Mouse (Mus musculus): ENCODE data around the gene Rangrf. TPM values are rescaled to one million over a fixed set of nuclear protein-coding genes. Genes with fewer than 3 reads are reported as not detected.
A peak's percentile ranks its signal among the peaks of the same experiment; 100 is the strongest.
"Not testable (repeated sequence)": the region's sequence is repeated elsewhere in the genome, so short reads cannot be mapped to it uniquely, and the experiment has no call there.

The Rangrf gene
- polyA plus RNA-seq (2012; rRNA removed) = 1,176 and 1,231 TPM in 2 replicates

GRCm38 (mm10) chr11:68975085-68975484 is at the start of gene Rangrf:
Gene Rangrf (minus strand): TSS chr11:68975185.
- Histone ChIP-seq H3K4me1 (ENCODE audit: control insufficient read depth, insufficient read depth, low read length) (peaks cover 22% of the 10 kb centered on the region), H3K27me3 (ENCODE audit: control insufficient read depth, insufficient read depth, low read length) (no peaks in the 10 kb centered on the region), H3K36me3 (ENCODE audit: control insufficient read depth, insufficient read depth, low read length) (peaks cover 2% of the 10 kb centered on the region; the same call in 1 of the 2 replicates), H3K27ac (ENCODE audit: control insufficient read depth, insufficient read depth, low read depth, low read length) (peak within 1 kb of the TSS; percentile 95), H3K4me3 (ENCODE audit: control insufficient read depth, low read depth, low read length) (peak within 1 kb of the TSS; percentile 91)
- no peak for TF ChIP-seq CTCF (IDR thresholded peaks at IDR 0.05; ENCODE audit: control insufficient read depth, insufficient read depth, insufficient replicate concordance, low read depth, low read length)
- TF ChIP-seq POLR2A (IDR thresholded peaks at IDR 0.05; ENCODE audit: control insufficient read depth, low read depth, low read length) = no peak

- no peaks in the 10 kb centered on the region; the same call in 1 of the 2 replicates for H3K4me1 ChIP-seq (ENCODE audit: control insufficient read depth, insufficient read depth, low read length)
- H3K27ac ChIP-seq (ENCODE audit: control insufficient read depth, insufficient read depth, low read depth, low read length) = no peak overlapping the region
- no peak overlapping the region for H3K4me3 ChIP-seq (ENCODE audit: control insufficient read depth, low read depth, low read length)
- H3K27me3 ChIP-seq (ENCODE audit: control insufficient read depth, insufficient read depth, low read length) = no peaks in the 10 kb centered on the region
- TF ChIP-seq CTCF (IDR thresholded peaks at IDR 0.05; ENCODE audit: control insufficient read depth, insufficient read depth, insufficient replicate concordance, low read depth, low read length) (no peak), POLR2A (IDR thresholded peaks at IDR 0.05; ENCODE audit: control insufficient read depth, low read depth, low read length) (no peak)
- H3K36me3 ChIP-seq (ENCODE audit: control insufficient read depth, insufficient read depth, low read length) = peaks cover 2% of the 10 kb centered on the region
These were observed 45.7 kb upstream of the Rangrf start for GRCm38 (mm10) chr11:69020691-69021090.

- no peaks in the 10 kb centered on the region for H3K27me3 ChIP-seq (ENCODE audit: control insufficient read depth, insufficient read depth, low read length)
- no peak overlapping the region; the same call in 1 of the 2 replicates for H3K27ac ChIP-seq (ENCODE audit: control insufficient read depth, insufficient read depth, low read depth, low read length)
- peaks cover 7% of the 10 kb centered on the region for H3K4me1 ChIP-seq (ENCODE audit: control insufficient read depth, insufficient read depth, low read length)
- no peaks in the 10 kb centered on the region for H3K36me3 ChIP-seq (ENCODE audit: control insufficient read depth, insufficient read depth, low read length)
- TF ChIP-seq CTCF (IDR thresholded peaks at IDR 0.05; ENCODE audit: control insufficient read depth, insufficient read depth, insufficient replicate concordance, low read depth, low read length) (no peak), POLR2A (IDR thresholded peaks at IDR 0.05; ENCODE audit: control insufficient read depth, low read depth, low read length) (no peak)
- H3K4me3 ChIP-seq (ENCODE audit: control insufficient read depth, low read depth, low read length) = peak overlapping the region; percentile 95
These were observed 41.8 kb upstream of the Rangrf start for GRCm38 (mm10) chr11:69016755-69017154.

GRCm38 (mm10) chr11:69015644-69016441 is 40.9 kb upstream of the Rangrf start, which contains the start of gene Ctc1:
Gene Ctc1 (plus strand): TSS chr11:69015911.
- TF ChIP-seq CTCF (IDR thresholded peaks at IDR 0.05; ENCODE audit: control insufficient read depth, insufficient read depth, insufficient replicate concordance, low read depth, low read length) (peak; percentile 61; the same call in 1 of the 2 replicates), POLR2A (IDR thresholded peaks at IDR 0.05; ENCODE audit: control insufficient read depth, low read depth, low read length) (peak; percentile 98)
- Histone ChIP-seq H3K4me1 (ENCODE audit: control insufficient read depth, insufficient read depth, low read length) (peaks cover 7% of the 10 kb centered on the region), H3K27me3 (ENCODE audit: control insufficient read depth, insufficient read depth, low read length) (no peaks in the 10 kb centered on the region), H3K4me3 (ENCODE audit: control insufficient read depth, low read depth, low read length) (peak within 1 kb of the TSS; percentile 95), H3K36me3 (ENCODE audit: control insufficient read depth, insufficient read depth, low read length) (no peaks in the 10 kb centered on the region), H3K27ac (ENCODE audit: control insufficient read depth, insufficient read depth, low read depth, low read length) (peak within 1 kb of the TSS; percentile 88)

- no peaks in the 10 kb centered on the region for H3K36me3 ChIP-seq (ENCODE audit: control insufficient read depth, insufficient read depth, low read length)
- H3K4me1 ChIP-seq (ENCODE audit: control insufficient read depth, insufficient read depth, low read length) = peaks cover 7% of the 10 kb centered on the region
- no peak for TF ChIP-seq CTCF (IDR thresholded peaks at IDR 0.05; ENCODE audit: control insufficient read depth, insufficient read depth, insufficient replicate concordance, low read depth, low read length)
- peak; percentile 64 for TF ChIP-seq POLR2A (IDR thresholded peaks at IDR 0.05; ENCODE audit: control insufficient read depth, low read depth, low read length)
- H3K4me3 ChIP-seq (ENCODE audit: control insufficient read depth, low read depth, low read length) = peak overlapping the region; percentile 76
- H3K27ac ChIP-seq (ENCODE audit: control insufficient read depth, insufficient read depth, low read depth, low read length) = peak overlapping the region; percentile 82
- no peaks in the 10 kb centered on the region for H3K27me3 ChIP-seq (ENCODE audit: control insufficient read depth, insufficient read depth, low read length)
These were observed 37.2 kb upstream of the Rangrf start for GRCm38 (mm10) chr11:69012071-69012601.

GRCm38 (mm10) chr11:69011445-69011844 is 36.5 kb upstream of the Rangrf start:
- not testable (repeated sequence) for H3K27me3 ChIP-seq (ENCODE audit: control insufficient read depth, insufficient read depth, low read length); H3K4me1 ChIP-seq (ENCODE audit: control insufficient read depth, insufficient read depth, low read length); H3K36me3 ChIP-seq (ENCODE audit: control insufficient read depth, insufficient read depth, low read length); H3K4me3 ChIP-seq (ENCODE audit: control insufficient read depth, low read depth, low read length); H3K27ac ChIP-seq (ENCODE audit: control insufficient read depth, insufficient read depth, low read depth, low read length)

- H3K4me3 ChIP-seq (ENCODE audit: control insufficient read depth, low read depth, low read length) = no peak overlapping the region
- H3K27ac ChIP-seq (ENCODE audit: control insufficient read depth, insufficient read depth, low read depth, low read length) = no peak overlapping the region
- no peaks in the 10 kb centered on the region for H3K36me3 ChIP-seq (ENCODE audit: control insufficient read depth, insufficient read depth, low read length)
- H3K4me1 ChIP-seq (ENCODE audit: control insufficient read depth, insufficient read depth, low read length) = peaks cover 7% of the 10 kb centered on the region
- no peaks in the 10 kb centered on the region for H3K27me3 ChIP-seq (ENCODE audit: control insufficient read depth, insufficient read depth, low read length)
- TF ChIP-seq POLR2A (IDR thresholded peaks at IDR 0.05; ENCODE audit: control insufficient read depth, low read depth, low read length) = no peak
These were observed 35.7 kb upstream of the Rangrf start for GRCm38 (mm10) chr11:69010400-69011323.

Data from testis, adult 2 months (tissue).